Mouse (Mus musculus): ENCODE data around the gene Smchd1. TPM values are rescaled to one million over a fixed set of nuclear protein-coding genes. Genes with fewer than 3 reads are reported as not detected.

Smchd1 gene
- polyA plus RNA-seq, 1 experiment = 23.3 TPM

DNA sequence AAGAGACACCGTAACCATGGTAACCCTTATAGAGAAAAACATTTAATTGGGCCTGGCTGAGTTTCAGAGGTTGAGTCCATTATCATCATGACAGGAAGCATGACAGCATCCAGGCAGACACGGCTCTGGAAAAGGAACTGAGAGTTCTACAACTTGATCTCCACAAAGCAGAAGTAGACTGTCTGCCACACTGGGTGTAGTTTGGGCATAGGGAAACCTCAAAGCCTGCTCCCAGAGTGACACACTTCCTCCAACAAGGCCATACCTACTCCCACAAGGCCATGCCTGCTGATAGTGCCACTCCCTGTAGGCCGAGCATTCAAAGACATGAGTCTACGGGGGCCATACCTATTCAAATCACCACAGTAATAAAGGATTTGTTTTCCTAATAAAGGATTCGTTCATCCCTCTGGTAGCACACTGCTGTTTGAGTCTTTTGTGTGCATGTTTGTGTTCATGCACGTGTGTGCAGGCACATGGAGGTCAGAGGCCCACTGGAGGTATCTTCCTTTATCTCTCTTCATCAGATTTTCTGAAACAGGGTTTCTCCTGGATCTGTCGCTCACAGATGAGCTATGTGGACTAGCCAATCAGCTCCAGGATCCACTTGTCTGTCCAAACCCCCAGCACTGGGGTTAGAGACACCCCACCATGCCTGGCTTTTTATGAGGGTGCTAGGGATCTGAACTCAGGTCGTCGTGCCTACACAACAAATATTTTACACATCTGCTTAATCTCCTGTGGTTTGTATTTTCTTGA, 14.7 kb upstream of the Smchd1 start:
- 89% methylated on average over 9 of the region's 9 CpGs for WGBS
- Histone ChIP-seq H3K27ac (ENCODE audit: control insufficient read depth, insufficient read depth, low read length) (no peak overlapping the region; the same call in 1 of the 2 replicates), H3K27me3 (ENCODE audit: control insufficient read depth, insufficient read depth, low read length) (no peaks in the 10 kb centered on the region), H3K36me3 (ENCODE audit: control insufficient read depth, insufficient read depth, low read length) (no peaks in the 10 kb centered on the region), H3K4me1 (replicated peaks; ENCODE audit: control insufficient read depth, insufficient read depth, low read length) (peaks cover 12% of the 10 kb centered on the region), H3K4me3 (ENCODE audit: control insufficient read depth, insufficient read depth, low read length) (no peak overlapping the region)
- no peak for DNase-seq
- TF ChIP-seq CTCF (IDR thresholded peaks at IDR 0.05; ENCODE audit: borderline replicate concordance, control insufficient read depth, extremely low read depth, insufficient read depth, low read length, poor library complexity) (no peak), POLR2A (IDR thresholded peaks at IDR 0.05; ENCODE audit: control insufficient read depth, extremely low read depth, insufficient read depth, low read length, poor library complexity) (no peak)

DNA sequence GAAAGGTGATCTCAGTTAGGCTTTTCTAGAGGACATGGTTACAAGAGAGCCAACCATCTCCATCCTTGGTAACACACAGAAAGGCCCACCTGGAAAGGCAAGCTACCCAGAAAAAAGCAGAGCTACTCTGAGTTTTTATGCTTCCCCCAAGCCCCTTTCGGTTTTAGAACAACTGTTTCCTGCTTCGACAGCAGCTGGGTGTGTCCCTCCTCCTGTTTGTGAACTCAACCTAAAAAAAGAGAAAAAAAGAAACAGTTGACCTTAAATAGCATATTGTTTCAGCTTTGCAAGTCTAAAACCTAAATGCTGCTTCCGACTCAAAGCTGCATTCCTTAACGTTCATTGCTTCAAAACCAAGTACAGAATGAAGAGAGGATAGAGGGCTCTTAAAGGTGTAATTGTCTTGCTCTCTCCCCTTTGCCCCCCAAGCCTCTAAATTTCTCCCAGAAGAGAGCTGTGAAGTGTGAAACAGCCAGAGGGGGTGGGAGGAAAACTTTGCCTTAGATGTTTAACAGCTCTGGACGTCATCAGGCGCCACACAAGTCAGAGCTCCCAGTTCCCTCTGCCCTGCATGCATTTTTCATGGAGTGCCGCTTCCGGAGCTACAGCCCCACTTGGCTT, 11.2 kb upstream of the Smchd1 start:
- TF ChIP-seq POLR2A (IDR thresholded peaks at IDR 0.05; ENCODE audit: control insufficient read depth, extremely low read depth, insufficient read depth, low read length, poor library complexity) = no peak
- TF ChIP-seq CTCF (IDR thresholded peaks at IDR 0.05; ENCODE audit: borderline replicate concordance, control insufficient read depth, extremely low read depth, insufficient read depth, low read length, poor library complexity) = no peak
- DNase-seq = peak; percentile 61
- no peaks in the 10 kb centered on the region for H3K36me3 ChIP-seq (ENCODE audit: control insufficient read depth, insufficient read depth, low read length)
- H3K4me3 ChIP-seq (ENCODE audit: control insufficient read depth, insufficient read depth, low read length) = peak overlapping the region; percentile 47
- H3K27me3 ChIP-seq (ENCODE audit: control insufficient read depth, insufficient read depth, low read length) = no peaks in the 10 kb centered on the region
- H3K4me1 ChIP-seq (replicated peaks; ENCODE audit: control insufficient read depth, insufficient read depth, low read length) = peaks cover 14% of the 10 kb centered on the region
- H3K27ac ChIP-seq (ENCODE audit: control insufficient read depth, insufficient read depth, low read length) = peak overlapping the region; percentile 100
- 9% methylated on average over 8 of the region's 8 CpGs for WGBS

DNA sequence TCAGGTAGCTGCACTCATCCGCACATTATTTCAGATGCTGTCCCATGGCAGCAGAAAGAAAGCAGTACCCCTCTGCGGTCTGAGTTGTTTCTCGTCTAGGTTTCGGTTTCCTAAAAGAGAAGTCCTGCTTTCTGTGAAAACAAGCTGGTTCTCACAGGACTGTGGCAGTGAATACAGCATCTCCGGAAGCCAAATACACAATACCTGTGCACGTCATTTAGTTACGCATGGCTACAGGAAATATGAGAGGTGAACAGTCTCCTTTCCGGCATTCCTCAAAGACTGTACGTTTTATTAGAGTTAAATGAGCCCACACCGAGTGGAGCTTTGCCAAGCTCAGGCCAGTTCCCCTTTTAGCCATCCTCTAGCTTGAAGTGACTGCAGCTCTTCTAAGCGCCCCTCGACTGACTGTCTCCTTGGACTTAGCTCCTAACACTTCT, 10.7 kb upstream of the Smchd1 start:
- no peak for TF ChIP-seq CTCF (IDR thresholded peaks at IDR 0.05; ENCODE audit: borderline replicate concordance, control insufficient read depth, extremely low read depth, insufficient read depth, low read length, poor library complexity)
- no peak for TF ChIP-seq POLR2A (IDR thresholded peaks at IDR 0.05; ENCODE audit: control insufficient read depth, extremely low read depth, insufficient read depth, low read length, poor library complexity)
- peak overlapping the region; percentile 100 for H3K27ac ChIP-seq (ENCODE audit: control insufficient read depth, insufficient read depth, low read length)
- no peaks in the 10 kb centered on the region for H3K36me3 ChIP-seq (ENCODE audit: control insufficient read depth, insufficient read depth, low read length)
- H3K27me3 ChIP-seq (ENCODE audit: control insufficient read depth, insufficient read depth, low read length) = no peaks in the 10 kb centered on the region
- H3K4me1 ChIP-seq (replicated peaks; ENCODE audit: control insufficient read depth, insufficient read depth, low read length) = peaks cover 14% of the 10 kb centered on the region
- 1% methylated on average over 12 of the region's 12 CpGs for WGBS
- H3K4me3 ChIP-seq (ENCODE audit: control insufficient read depth, insufficient read depth, low read length) = peak overlapping the region; percentile 47
- DNase-seq = peak; percentile 58

DNA sequence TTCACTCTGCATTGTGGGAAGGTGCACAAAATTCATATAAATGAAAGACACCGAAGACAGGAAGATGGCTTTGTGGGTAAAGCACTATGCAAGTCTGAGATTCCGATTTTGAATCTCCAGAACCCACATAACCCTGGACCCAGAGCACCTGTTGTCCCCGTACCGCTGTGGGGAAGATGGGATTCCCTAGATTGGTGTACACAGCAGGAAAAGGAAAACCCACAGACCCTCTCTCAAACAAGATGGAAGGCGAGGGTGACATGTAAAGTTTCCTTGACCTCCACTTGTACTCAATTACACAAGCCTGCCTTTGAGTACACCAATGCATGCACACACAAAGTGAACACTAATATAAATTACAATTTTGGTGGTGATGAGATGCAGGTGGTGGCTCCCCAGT, 9.6 kb upstream of the Smchd1 start:
- WGBS = 45% methylated on average over 5 of the region's 5 CpGs
- peaks cover 17% of the 10 kb centered on the region for H3K4me1 ChIP-seq (replicated peaks; ENCODE audit: control insufficient read depth, insufficient read depth, low read length)
- no peak for DNase-seq
- peak overlapping the region; percentile 100 for H3K27ac ChIP-seq (ENCODE audit: control insufficient read depth, insufficient read depth, low read length)
- TF ChIP-seq POLR2A (IDR thresholded peaks at IDR 0.05; ENCODE audit: control insufficient read depth, extremely low read depth, insufficient read depth, low read length, poor library complexity) = no peak
- no peak for TF ChIP-seq CTCF (IDR thresholded peaks at IDR 0.05; ENCODE audit: borderline replicate concordance, control insufficient read depth, extremely low read depth, insufficient read depth, low read length, poor library complexity)
- no peaks in the 10 kb centered on the region for H3K27me3 ChIP-seq (ENCODE audit: control insufficient read depth, insufficient read depth, low read length)
- no peaks in the 10 kb centered on the region for H3K36me3 ChIP-seq (ENCODE audit: control insufficient read depth, insufficient read depth, low read length)
- no peak overlapping the region for H3K4me3 ChIP-seq (ENCODE audit: control insufficient read depth, insufficient read depth, low read length)

DNA sequence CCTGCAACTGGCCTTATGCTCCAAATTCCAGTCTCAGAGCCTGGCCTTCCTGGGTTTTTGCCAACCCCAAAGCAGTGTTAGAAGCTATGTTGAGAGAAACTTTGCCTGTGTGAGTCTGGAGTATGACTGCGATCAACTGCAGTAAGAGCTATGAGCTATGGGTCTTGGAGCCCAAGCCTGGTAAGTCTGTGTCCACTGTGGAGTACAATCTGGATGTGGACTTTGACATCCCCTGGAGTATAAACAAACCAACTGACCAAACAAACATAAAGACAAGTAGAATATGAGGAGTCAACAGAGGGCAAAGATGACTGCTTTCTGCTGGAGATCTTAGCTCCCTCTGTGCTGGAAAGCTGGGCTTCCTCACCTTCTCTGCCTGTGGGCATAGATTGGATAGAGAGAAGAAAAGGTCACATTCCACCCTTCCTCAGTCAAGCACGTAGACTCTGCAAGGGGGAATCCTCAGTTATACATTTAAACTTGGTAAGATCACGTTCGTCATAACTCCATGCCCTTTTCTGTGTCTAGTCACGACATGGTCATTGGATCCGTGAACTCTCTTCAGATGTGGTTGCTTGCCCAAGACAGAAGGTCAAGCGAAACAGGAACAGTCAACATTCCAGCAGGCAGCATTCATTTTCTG, 8.4 kb upstream of the Smchd1 start:
- Histone ChIP-seq H3K4me3 (ENCODE audit: control insufficient read depth, insufficient read depth, low read length) (no peak overlapping the region), H3K36me3 (ENCODE audit: control insufficient read depth, insufficient read depth, low read length) (no peaks in the 10 kb centered on the region), H3K27ac (ENCODE audit: control insufficient read depth, insufficient read depth, low read length) (no peak overlapping the region), H3K27me3 (ENCODE audit: control insufficient read depth, insufficient read depth, low read length) (no peaks in the 10 kb centered on the region), H3K4me1 (replicated peaks; ENCODE audit: control insufficient read depth, insufficient read depth, low read length) (peaks cover 21% of the 10 kb centered on the region)
- TF ChIP-seq CTCF (IDR thresholded peaks at IDR 0.05; ENCODE audit: borderline replicate concordance, control insufficient read depth, extremely low read depth, insufficient read depth, low read length, poor library complexity) (no peak), POLR2A (IDR thresholded peaks at IDR 0.05; ENCODE audit: control insufficient read depth, extremely low read depth, insufficient read depth, low read length, poor library complexity) (no peak)
- no peak for DNase-seq
- 92% methylated on average over 7 of the region's 7 CpGs for WGBS

DNA sequence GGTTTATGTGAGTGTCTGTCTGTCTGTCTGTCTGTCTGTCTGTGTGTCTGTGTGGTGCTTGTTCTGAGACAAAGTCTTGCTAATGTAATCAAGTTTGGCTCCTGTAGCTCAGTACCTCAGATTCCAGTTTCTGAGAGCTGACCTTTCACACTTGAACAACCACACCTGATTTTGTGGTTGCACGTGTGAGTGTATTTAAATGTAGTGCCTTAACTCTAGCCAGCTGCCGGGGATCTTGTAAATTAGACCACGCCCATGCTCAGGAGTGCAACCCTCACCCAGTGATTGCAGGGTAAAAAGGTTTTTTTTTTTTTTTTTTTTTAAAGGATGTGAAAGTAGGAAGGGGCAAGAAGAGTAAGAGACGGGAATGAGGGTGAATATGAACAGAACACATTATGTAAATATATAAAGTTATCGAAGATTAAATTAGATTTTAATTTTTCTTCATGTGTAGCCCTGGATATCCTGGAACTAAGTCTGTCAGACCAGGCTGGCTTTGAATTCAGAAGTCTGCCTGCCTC, 4.3 kb upstream of the Smchd1 start:
- Histone ChIP-seq H3K4me1 (replicated peaks; ENCODE audit: control insufficient read depth, insufficient read depth, low read length) (peaks cover 7% of the 10 kb centered on the region), H3K27me3 (ENCODE audit: control insufficient read depth, insufficient read depth, low read length) (no peaks in the 10 kb centered on the region), H3K27ac (ENCODE audit: control insufficient read depth, insufficient read depth, low read length) (no peak overlapping the region), H3K36me3 (ENCODE audit: control insufficient read depth, insufficient read depth, low read length) (no peaks in the 10 kb centered on the region), H3K4me3 (ENCODE audit: control insufficient read depth, insufficient read depth, low read length) (no peak overlapping the region)
- WGBS = 20% methylated on average over 5 of the region's 5 CpGs
- DNase-seq = peak; percentile 39
- TF ChIP-seq CTCF (IDR thresholded peaks at IDR 0.05; ENCODE audit: borderline replicate concordance, control insufficient read depth, extremely low read depth, insufficient read depth, low read length, poor library complexity) (no peak), POLR2A (IDR thresholded peaks at IDR 0.05; ENCODE audit: control insufficient read depth, extremely low read depth, insufficient read depth, low read length, poor library complexity) (no peak)

Measured in thymus, adult 2 months (tissue).